Mouse (Mus musculus) c-Kit-positive CD71-positive TER-119-positive erythroid progenitor cells, embryonic 14.5 days (primary cell): ENCODE data around the gene Phactr4.

Experiments
- DNase-seq: peaks from one replicate; pipeline ENCODE4 v3.0.0-alpha.2; 2013; ENCODE audit warnings: low spot score

The Phactr4 gene

DNA sequence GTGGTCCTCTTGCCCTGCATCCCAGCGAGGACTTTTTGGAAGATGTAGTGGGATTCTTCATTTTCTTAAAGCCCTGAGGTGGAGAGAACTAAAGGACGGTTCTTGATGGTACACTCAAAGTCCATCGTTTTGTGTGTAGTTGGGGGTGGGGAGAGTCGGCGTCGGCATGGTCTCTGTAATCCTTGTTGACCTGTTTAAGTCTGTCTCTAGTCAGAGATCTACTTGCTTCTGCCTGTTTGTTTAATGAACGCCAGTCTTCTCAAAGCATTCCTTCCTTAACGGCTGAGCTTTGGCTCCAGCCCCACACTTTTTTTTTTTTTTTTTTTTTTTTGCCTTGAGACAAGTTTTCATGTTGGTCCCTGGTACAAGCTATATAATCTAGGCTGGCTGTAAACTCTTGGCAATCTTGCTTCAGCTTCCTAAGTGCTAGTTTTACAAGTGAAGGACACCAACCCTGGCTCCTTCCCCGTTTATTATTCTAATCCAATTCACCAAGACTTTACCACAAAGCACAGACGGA is 92.4 kb downstream of the Phactr4 start:
- DNase-seq: no peak

DNA sequence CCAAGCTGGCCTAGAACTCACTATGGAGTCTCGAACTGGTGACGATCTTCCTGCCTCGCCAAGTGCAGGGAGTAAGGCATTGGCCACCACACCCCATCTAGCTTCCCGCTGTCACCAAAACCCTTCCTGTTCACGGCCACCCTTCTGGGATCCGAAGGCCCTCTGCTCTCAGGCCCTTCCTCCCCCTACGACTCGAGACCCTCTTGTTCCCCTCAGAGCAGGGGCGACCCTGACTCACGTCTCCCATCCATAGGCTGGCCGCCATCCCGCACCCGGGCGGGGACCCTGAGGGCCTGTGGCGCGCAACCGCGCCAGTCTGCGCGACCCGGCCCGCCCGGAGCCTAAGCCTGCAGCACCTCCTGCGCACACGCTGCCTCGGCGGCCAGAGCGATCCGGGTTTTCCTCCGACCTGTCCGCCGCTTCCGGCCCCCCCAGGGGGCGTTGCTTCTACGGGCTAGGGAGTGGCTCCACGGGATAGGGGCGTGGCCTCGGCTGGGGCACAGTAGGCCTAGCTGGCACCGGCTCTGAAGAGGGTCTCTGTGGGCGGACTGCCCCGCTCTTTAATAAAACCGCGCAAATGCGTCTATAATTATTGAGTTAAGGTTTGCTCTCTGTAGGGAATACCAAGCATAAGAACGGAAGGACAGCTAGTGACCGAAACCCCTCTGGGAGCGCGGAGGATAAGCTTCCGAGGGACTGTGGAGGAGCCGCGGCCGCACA is 93.0 kb downstream of the Phactr4 start, which contains the start of gene Trnau1ap:
Gene Trnau1ap (minus strand): TSS at position 424 of the 720 bp plus-strand sequence.
- peak; percentile 90 for DNase-seq

- DNase-seq: no peak
Measured at GRCm38 (mm10) chr4:132328391-132328982, 93.8 kb downstream of the Phactr4 start.

GRCm38 (mm10) chr4:132326481-132326880 is 95.8 kb downstream of the Phactr4 start:
- DNase-seq: no peak

DNA sequence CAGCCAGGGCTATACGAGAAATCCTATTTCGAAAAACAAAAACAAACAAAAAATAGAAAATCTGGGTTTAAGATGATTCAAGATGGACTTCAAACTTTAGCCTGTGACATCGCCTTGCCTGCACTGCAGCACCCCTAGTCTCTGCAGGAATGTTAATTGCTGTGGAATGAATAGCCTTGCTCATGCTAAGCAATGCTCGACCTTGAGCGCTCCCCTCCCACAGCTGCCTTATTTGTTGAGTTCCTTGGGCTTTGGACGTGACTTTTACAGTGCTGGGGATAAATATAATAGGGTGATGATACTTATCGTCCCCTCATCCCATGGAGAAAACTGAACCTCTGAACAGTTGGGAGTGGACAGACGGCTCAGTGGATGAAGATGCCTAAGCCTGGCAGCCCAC is 106.6 kb downstream of the Phactr4 start:
- no peak for DNase-seq

- DNase-seq: no peak
Measured at GRCm38 (mm10) chr4:132312627-132313026, 109.7 kb downstream of the Phactr4 start.

DNA sequence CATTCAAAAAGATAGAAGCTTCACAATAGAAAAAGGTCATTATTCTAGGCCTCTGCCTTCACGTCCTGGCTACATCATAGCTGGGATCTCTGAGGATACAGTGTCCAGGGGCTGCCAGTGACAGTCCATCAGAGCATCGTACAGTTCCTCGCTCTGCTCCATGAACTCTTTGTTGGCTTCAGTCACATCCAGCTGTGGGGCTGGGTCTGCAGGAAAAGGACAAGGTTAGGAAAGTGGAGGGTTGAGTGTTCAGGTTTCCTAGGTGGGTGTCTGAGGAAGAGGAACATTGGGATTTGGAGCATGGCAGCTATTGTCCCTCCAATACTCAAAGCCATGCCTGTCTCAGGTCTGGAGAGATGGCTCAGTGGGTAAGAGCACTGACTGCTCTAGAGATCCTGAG is 110.5 kb downstream of the Phactr4 start:
- no peak for DNase-seq

- DNase-seq: no peak
Measured at GRCm38 (mm10) chr4:132311209-132311608, 111.1 kb downstream of the Phactr4 start.

DNA sequence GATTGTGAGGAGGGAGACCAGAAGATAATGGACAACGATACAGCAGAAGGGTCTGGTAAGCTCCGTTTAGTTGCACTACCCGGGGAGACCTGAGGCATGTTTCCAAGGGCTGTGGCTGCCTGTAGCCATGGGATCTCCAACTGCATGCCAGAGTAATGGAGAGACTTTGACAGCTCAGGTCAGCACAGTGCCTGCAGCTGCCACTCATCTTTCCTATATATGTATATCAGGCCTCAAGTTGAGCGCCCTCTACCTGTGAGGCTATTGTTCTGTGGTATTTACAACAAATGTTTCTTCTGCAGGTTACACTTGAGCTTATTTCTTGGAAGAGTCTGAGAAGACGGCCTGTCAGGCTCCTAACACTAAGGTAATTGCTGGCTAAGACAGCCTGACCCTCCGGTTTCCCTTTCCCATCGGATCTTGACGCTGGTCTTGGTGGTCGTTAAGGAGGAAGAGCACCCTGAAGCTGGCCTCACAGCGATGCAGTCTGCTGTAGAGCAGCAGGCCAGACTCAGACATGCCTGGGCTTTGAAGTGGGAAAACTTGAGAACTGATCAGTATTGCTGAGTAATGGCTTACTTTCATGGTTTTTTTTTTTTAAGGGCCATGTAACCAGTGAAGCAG is 112.3 kb downstream of the Phactr4 start:
- peak; percentile 72 for DNase-seq

DNA sequence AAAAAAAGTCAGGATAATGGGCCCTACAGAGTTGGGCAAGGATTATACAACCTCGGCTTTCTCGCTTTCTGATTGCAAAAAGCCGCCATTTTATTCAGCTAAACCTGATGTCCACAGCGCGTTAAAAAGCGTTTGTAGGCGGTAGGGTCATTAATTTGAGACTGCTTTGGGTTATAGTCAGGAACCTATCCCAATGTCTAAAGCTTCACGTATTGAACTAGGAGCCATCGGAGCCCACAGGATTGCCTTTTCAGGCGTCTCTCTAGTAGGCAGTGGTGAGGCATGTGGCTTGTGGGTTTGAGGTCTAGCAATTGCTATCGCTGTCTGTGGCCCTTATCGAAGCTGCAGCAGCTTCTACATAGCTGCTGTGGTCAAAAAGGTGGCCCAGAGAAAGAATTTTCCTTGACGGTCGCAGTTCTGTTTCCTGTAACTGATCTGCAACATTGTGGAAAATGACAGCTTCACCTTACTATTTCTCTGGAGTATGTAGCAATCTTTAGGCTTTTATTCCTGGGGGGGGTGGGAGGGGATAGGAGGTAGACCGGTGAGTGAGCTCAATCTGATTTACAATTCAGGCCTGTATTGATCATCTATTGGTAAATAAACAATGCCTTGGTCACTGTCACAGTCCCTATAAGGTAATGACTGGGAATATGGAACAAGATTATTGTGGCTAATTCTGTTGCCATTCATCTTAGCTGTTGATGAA is 113.0 kb downstream of the Phactr4 start:
- peak; percentile 59 for DNase-seq

GRCm38 (mm10) chr4:132308437-132309139 is 113.7 kb downstream of the Phactr4 start:
- peak; percentile 89 for DNase-seq

- DNase-seq: no peak
Measured at GRCm38 (mm10) chr4:132306004-132306403, 116.3 kb downstream of the Phactr4 start.
